Mouse (Mus musculus): ENCODE data around the gene Gm26965. TPM values are rescaled to one million over a fixed set of nuclear protein-coding genes. Genes with fewer than 3 reads are reported as not detected.
"Not testable (repeated sequence)": the region's sequence is repeated elsewhere in the genome, so short reads cannot be mapped to it uniquely, and the experiment has no call there.

Gm26965 gene
- polyA plus RNA-seq, 1 experiment from 2014 or later = not detected

DNA sequence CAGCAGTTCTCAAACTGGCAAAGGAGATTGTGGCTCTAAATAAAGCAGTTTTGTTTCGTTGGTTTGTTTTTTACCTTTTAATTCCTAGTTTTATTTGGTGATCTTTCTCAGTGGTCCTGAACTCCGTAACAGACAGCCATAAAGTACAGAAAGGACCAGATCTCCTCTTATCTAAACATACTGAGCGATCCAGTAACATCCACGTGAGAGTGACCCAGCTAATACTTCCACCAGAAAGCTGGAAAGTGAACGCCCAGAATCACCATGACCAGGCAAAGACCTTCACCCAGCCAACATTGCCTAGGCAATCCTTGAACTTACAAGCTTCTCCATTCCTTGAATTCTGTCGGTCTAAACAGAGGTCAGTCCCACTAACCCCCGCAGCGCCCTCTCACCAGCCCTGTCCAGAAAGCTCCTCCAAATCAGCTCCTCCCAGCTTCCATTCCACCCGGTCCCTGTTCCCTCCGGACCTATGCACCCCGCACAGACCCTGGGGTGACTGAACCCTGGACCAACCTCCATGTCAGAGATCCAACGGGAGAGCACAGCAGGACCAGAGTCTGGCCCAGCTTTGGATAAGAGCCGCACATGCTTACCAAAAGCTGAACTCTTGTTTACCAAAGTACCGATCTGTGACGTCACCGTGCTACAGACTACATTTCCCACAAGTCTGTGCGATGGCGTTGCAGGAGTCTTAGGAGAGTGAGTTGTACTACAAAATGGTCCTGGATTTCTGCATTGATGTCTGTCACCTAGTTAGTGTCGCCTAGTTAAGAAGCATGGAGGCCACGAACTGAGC, 42.1 kb downstream of the Gm26965 start, which contains the start of gene Zfp874b:
Gene Zfp874b (minus strand): TSS at position 634 of the 799 bp plus-strand sequence.
- H3K27me3 ChIP-seq = no peaks in the 10 kb centered on the region
- H3K4me3 ChIP-seq = peak within 1 kb of the TSS; percentile 63
- H3K9ac ChIP-seq = peak within 1 kb of the TSS; percentile 56
- H3K9me3 ChIP-seq = no peaks in the 10 kb centered on the region
- peak; percentile 91 for ATAC-seq (ENCODE audit: insufficient number of reproducible peaks, low FRiP score, low TSS enrichment, low read depth)
- peaks cover 20% of the 10 kb centered on the region for H3K36me3 ChIP-seq
- peak within 1 kb of the TSS; percentile 50 for H3K4me2 ChIP-seq
- peaks cover 4% of the 10 kb centered on the region; the same call in 1 of the 2 replicates for H3K4me1 ChIP-seq
- 3% methylated on average over 20 of the region's 20 CpGs for WGBS
- peak within 1 kb of the TSS; percentile 60 for H3K27ac ChIP-seq

DNA sequence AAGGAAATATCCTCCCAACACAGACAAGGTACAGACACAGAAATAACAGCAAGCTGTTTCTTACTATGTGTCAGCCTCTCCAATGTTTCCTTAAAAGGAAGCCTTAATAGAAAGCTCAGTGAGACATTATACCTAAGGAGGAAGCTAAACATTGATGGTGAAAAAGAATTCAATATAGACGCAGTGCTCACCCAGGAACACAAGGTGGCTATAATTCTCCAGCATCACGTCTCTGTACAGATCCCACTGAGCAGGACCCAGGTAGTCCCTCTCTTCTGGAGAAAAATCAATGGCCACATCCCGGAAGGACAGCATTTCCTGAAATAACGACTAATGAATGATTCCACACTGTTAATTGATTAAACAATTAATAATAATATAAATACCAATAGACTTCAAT, 44.4 kb downstream of the Gm26965 start:
- Histone ChIP-seq H3K9ac (no peak overlapping the region), H3K4me2 (no peak overlapping the region), H3K4me3 (no peak overlapping the region), H3K4me1 (peaks cover 4% of the 10 kb centered on the region; the same call in 1 of the 2 replicates), H3K9me3 (no peaks in the 10 kb centered on the region), H3K27ac (no peak overlapping the region), H3K36me3 (peaks cover 8% of the 10 kb centered on the region), H3K27me3 (no peaks in the 10 kb centered on the region)
- WGBS = 72% methylated on average over 4 of the region's 4 CpGs
- no peak for ATAC-seq (ENCODE audit: insufficient number of reproducible peaks, low FRiP score, low TSS enrichment, low read depth)

- H3K4me1 ChIP-seq = no peaks in the 10 kb centered on the region
- H3K27me3 ChIP-seq = no peaks in the 10 kb centered on the region
- H3K4me2 ChIP-seq = no peak overlapping the region
- H3K36me3 ChIP-seq = peaks cover 34% of the 10 kb centered on the region
- H3K27ac ChIP-seq = no peak overlapping the region
- no peak overlapping the region for H3K4me3 ChIP-seq
- no peaks in the 10 kb centered on the region for H3K9me3 ChIP-seq
- WGBS = 84% methylated on average over 3 of the region's 3 CpGs
- ATAC-seq (ENCODE audit: insufficient number of reproducible peaks, low FRiP score, low TSS enrichment, low read depth) = no peak
- no peak overlapping the region for H3K9ac ChIP-seq
Measured at GRCm38 (mm10) chr13:67469274-67469673, 56.7 kb downstream of the Gm26965 start.

- not testable (repeated sequence) for H3K9ac ChIP-seq; H3K4me1 ChIP-seq; H3K4me3 ChIP-seq; H3K4me2 ChIP-seq; H3K27ac ChIP-seq; H3K27me3 ChIP-seq; H3K9me3 ChIP-seq; ATAC-seq (ENCODE audit: insufficient number of reproducible peaks, low FRiP score, low TSS enrichment, low read depth); H3K36me3 ChIP-seq
- 78% methylated on average over 3 of the region's 5 CpGs for WGBS
Measured at GRCm38 (mm10) chr13:67463506-67464185, 62.3 kb downstream of the Gm26965 start.

DNA sequence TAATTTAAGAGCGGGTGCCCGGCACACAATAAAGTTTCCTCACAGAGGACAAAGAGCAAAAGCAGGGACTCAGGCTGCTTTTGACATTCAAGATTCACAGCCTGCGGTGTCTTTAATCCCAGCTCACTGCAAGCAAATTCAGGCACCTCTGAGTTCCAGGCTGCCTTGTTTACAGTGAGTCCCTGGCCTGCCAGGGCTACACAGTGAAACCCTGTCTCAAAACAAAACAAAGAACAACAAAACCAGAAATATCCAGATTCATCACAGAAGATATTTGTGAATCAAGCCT, 74.0 kb downstream of the Gm26965 start:
- peak overlapping the region; percentile 64 for H3K4me3 ChIP-seq
- H3K4me2 ChIP-seq = peak overlapping the region; percentile 62
- H3K9ac ChIP-seq = peak overlapping the region; percentile 15; the same call in 1 of the 2 replicates
- ATAC-seq (ENCODE audit: insufficient number of reproducible peaks, low FRiP score, low TSS enrichment, low read depth) = no peak
- peak overlapping the region; percentile 35; the same call in 1 of the 2 replicates for H3K27ac ChIP-seq
- H3K9me3 ChIP-seq = no peaks in the 10 kb centered on the region
- peaks cover 12% of the 10 kb centered on the region; the same call in 1 of the 2 replicates for H3K36me3 ChIP-seq
- peaks cover 3% of the 10 kb centered on the region; the same call in 1 of the 2 replicates for H3K4me1 ChIP-seq
- 7% methylated on average over 3 of the region's 3 CpGs for WGBS
- no peaks in the 10 kb centered on the region for H3K27me3 ChIP-seq

- ATAC-seq (ENCODE audit: insufficient number of reproducible peaks, low FRiP score, low TSS enrichment, low read depth) = peak; percentile 93
- peaks cover 3% of the 10 kb centered on the region; the same call in 1 of the 2 replicates for H3K4me1 ChIP-seq
Measured at GRCm38 (mm10) chr13:67451172-67452020, 74.6 kb downstream of the Gm26965 start, which contains the start of gene Zfp874a. TSS of gene Zfp874a (minus strand) at chr13:67451624.

More at GRCm38 (mm10) chr13:67451172-67452020, 74.6 kb downstream of the Gm26965 start, which contains the start of gene Zfp874a:
- Histone ChIP-seq H3K9me3 (no peaks in the 10 kb centered on the region), H3K9ac (peak within 1 kb of the TSS; percentile 42), H3K4me2 (peak within 1 kb of the TSS; percentile 62), H3K27me3 (no peaks in the 10 kb centered on the region), H3K36me3 (peaks cover 17% of the 10 kb centered on the region), H3K27ac (peak within 1 kb of the TSS; percentile 35; the same call in 1 of the 2 replicates), H3K4me3 (peak within 1 kb of the TSS; percentile 64)
- 1% methylated on average over 20 of the region's 20 CpGs for WGBS

Other genes with a start within 250 kb of the Gm26965 start
- 2.0 and 2.1 TPM in 2 replicates for gene Zfp458, start 247.7 kb downstream of the Gm26965 start, polyA plus RNA-seq (2015; fragmentation: Nextera tagmentation; extraction: Ambion mirVana)
- gene Zfp457, start 219.7 kb downstream of the Gm26965 start, polyA plus RNA-seq (2015; fragmentation: Nextera tagmentation; extraction: Ambion mirVana) = 0.42 and 0.50 TPM in 2 replicates
- 2.7 and 3.2 TPM in 2 replicates for gene Zfp595, start 193.6 kb downstream of the Gm26965 start, polyA plus RNA-seq (2015; fragmentation: Nextera tagmentation; extraction: Ambion mirVana)
- 0.60 and 0.97 TPM in 2 replicates for gene Gm28044, start 165.6 kb downstream of the Gm26965 start, polyA plus RNA-seq (2015; fragmentation: Nextera tagmentation; extraction: Ambion mirVana)
- 0.84 and 0.90 TPM in 2 replicates for gene Zfp953, start 165.5 kb downstream of the Gm26965 start, polyA plus RNA-seq (2015; fragmentation: Nextera tagmentation; extraction: Ambion mirVana)
- gene Gm28041, start 150.4 kb downstream of the Gm26965 start, polyA plus RNA-seq (2015; fragmentation: Nextera tagmentation; extraction: Ambion mirVana) = 0.50 TPM in 1 of 2 replicates, not detected in the other
- gene Zfp456, start 150.3 kb downstream of the Gm26965 start, polyA plus RNA-seq (2015; fragmentation: Nextera tagmentation; extraction: Ambion mirVana) = 1.2 and 1.4 TPM in 2 replicates
- gene Zfp429, start 126.3 kb downstream of the Gm26965 start, polyA plus RNA-seq (2015; fragmentation: Nextera tagmentation; extraction: Ambion mirVana) = 7.2 and 7.6 TPM in 2 replicates
- 1.3 and 1.5 TPM in 2 replicates for gene Zfp459, start 104.7 kb downstream of the Gm26965 start, polyA plus RNA-seq (2015; fragmentation: Nextera tagmentation; extraction: Ambion mirVana)
- 10.6 and 11.6 TPM in 2 replicates for gene Zfp874a, start 74.5 kb downstream of the Gm26965 start, polyA plus RNA-seq (2015; fragmentation: Nextera tagmentation; extraction: Ambion mirVana)
- 2.9 and 4.7 TPM in 2 replicates for gene Zfp874b, start 41.9 kb downstream of the Gm26965 start, polyA plus RNA-seq (2015; fragmentation: Nextera tagmentation; extraction: Ambion mirVana)
- gene Zfp58, start 25.6 kb downstream of the Gm26965 start, polyA plus RNA-seq (2015; fragmentation: Nextera tagmentation; extraction: Ambion mirVana) = 16.2 and 17.0 TPM in 2 replicates
- 23.6 and 27.2 TPM in 2 replicates for gene Zfp87, start within 50 bp of the Gm26965 start, polyA plus RNA-seq (2015; fragmentation: Nextera tagmentation; extraction: Ambion mirVana)
- gene Zfp748, start 27.7 kb upstream of the Gm26965 start, polyA plus RNA-seq (2015; fragmentation: Nextera tagmentation; extraction: Ambion mirVana) = 11.0 and 12.6 TPM in 2 replicates
- 3.8 and 4.6 TPM in 2 replicates for gene Zfp729b, start 83.6 kb upstream of the Gm26965 start, polyA plus RNA-seq (2015; fragmentation: Nextera tagmentation; extraction: Ambion mirVana)
- gene Gm49345, start 111.6 kb upstream of the Gm26965 start, polyA plus RNA-seq (2015; fragmentation: Nextera tagmentation; extraction: Ambion mirVana) = 0.56 TPM in 1 of 2 replicates, not detected in the other
- gene Zfp729a, start 111.6 kb upstream of the Gm26965 start, polyA plus RNA-seq (2015; fragmentation: Nextera tagmentation; extraction: Ambion mirVana) = 2.1 and 3.2 TPM in 2 replicates
- gene Zfp738, start 160.9 kb upstream of the Gm26965 start, polyA plus RNA-seq (2015; fragmentation: Nextera tagmentation; extraction: Ambion mirVana) = 10.0 and 10.2 TPM in 2 replicates
- 6.4 and 6.8 TPM in 2 replicates for gene Zfp65, start 203.0 kb upstream of the Gm26965 start, polyA plus RNA-seq (2015; fragmentation: Nextera tagmentation; extraction: Ambion mirVana)
- 5.4 and 6.7 TPM in 2 replicates for gene Zfp85, start 229.1 kb upstream of the Gm26965 start, polyA plus RNA-seq (2015; fragmentation: Nextera tagmentation; extraction: Ambion mirVana)